In the genomic region with DNA sequence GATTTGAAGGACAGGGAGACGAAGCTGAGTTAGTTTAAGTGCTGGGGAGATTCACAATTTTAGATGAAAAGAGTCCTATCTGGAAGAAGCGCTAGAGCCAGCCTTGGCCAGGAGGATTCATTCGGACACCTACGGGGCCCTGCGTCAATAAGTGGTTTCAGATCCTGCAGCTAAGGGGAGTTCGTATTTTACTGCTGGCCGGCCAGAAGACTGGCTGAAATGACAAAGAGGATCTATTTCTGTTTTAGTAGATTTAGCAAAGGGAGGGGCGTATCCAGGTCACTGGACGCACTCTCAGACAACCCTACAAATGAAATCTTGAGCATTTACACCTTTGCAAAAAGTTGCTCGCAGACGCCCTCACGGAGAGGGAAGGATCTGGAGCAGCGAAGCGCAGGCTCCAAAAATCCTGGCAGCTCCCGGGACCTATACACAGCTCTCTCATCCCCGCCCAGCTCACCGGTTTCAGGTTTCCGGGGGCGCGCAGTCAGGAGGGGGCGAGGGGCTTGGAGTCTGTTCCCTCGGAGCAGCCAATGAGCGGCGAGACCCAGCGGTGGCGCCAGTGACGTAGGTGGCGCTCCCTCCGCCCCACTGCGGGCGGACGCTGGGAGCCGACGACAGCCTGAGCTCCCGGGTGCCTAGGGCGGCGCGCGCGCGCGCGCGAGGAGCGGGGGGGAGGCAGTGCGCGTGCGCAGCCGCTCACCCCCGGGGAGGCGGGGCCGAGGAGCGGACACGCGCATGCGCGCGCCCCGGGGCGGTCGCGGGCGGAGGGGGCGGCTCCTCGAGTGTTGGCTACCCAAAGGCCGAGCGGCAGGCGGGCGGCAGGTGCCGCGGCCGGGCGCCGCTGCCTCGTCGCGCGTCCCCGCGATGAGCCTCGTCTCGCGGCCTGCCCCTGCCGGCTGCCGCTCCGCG, we compare ENCODE assay signal across 8 mouse cellular contexts. TPM values are rescaled to one million over a fixed set of nuclear protein-coding genes. Genes with fewer than 3 reads are reported as not detected.
DNase-seq lines count a peak whose midpoint lies in the region; ATAC-seq and TF ChIP-seq lines count a peak whose summit lies in the region.

A gene (plus strand): TSS at position 809 of the 912 bp plus-strand sequence.

- H3K27me3 ChIP-seq in kidney, embryonic 14.5 days (ENCODE audit: control insufficient read depth, insufficient read depth, low read length): no peaks in the 10 kb centered on the region
- H3K27me3 ChIP-seq in limb, embryonic 15.5 days: no peaks in the 10 kb centered on the region

- peak within 1 kb of the TSS; percentile 80 for H3K4me2 ChIP-seq in kidney, embryonic 14.5 days (replicated peaks; ENCODE audit: low read depth, low read length)
- peak within 1 kb of the TSS; percentile 65 for H3K4me2 ChIP-seq in limb, embryonic 15.5 days

- no peaks in the 10 kb centered on the region for H3K36me3 ChIP-seq in kidney, embryonic 14.5 days (ENCODE audit: control insufficient read depth, insufficient read depth, low read length)
- H3K36me3 ChIP-seq in limb, embryonic 15.5 days: no peaks in the 10 kb centered on the region

- peak; percentile 98 for ATAC-seq in kidney, embryonic 14.5 days (ENCODE audit: low FRiP score, low TSS enrichment)
- peak; percentile 99 for ATAC-seq in limb, embryonic 15.5 days (ENCODE audit: insufficient number of reproducible peaks, low FRiP score, low TSS enrichment, low read depth)

- 1% methylated on average over 66 of the region's 87 CpGs for WGBS in kidney, embryonic 14.5 days
- WGBS in limb, embryonic 15.5 days: under 1% methylated on average over 48 of the region's 87 CpGs

- peak within 1 kb of the TSS; percentile 92 for H3K9ac ChIP-seq in kidney, embryonic 14.5 days (ENCODE audit: low read depth, low read length)
- H3K9ac ChIP-seq in limb, embryonic 15.5 days: peak within 1 kb of the TSS; percentile 75

- H3K27ac ChIP-seq in bone marrow macrophage, adult 2 months (ENCODE audit: insufficient read depth, low read depth, low read length): peak within 1 kb of the TSS; percentile 87
- H3K27ac ChIP-seq in embryonic fibroblast, embryonic 13.5 days (ENCODE audit: insufficient read depth, low read length): peak within 1 kb of the TSS; percentile 56
- H3K27ac ChIP-seq in kidney, embryonic 14.5 days (ENCODE audit: low read depth, low read length): peak within 1 kb of the TSS; percentile 75
- H3K27ac ChIP-seq in limb, embryonic 15.5 days: peak within 1 kb of the TSS; percentile 90

- TF ChIP-seq CTCF in bone marrow macrophage, adult 2 months (IDR thresholded peaks at IDR 0.05; ENCODE audit: low read depth, low read length): no peak
- no peak for TF ChIP-seq CTCF in embryonic fibroblast, embryonic 13.5 days (IDR thresholded peaks at IDR 0.05; ENCODE audit: borderline replicate concordance, insufficient read depth, low read length)

- H3K4me1 ChIP-seq in bone marrow macrophage, adult 2 months (ENCODE audit: control insufficient read depth, insufficient read depth, low read length): peaks cover 37% of the 10 kb centered on the region
- H3K4me1 ChIP-seq in embryonic fibroblast, embryonic 13.5 days (ENCODE audit: control insufficient read depth, insufficient read depth, low read length): no peaks in the 10 kb centered on the region
- H3K4me1 ChIP-seq in kidney, embryonic 14.5 days (ENCODE audit: control insufficient read depth, insufficient read depth, low read length): no peaks in the 10 kb centered on the region
- 0 out of 2 replicates have a peak, but pooled peaks cover 8% of the 10 kb centered on the region for H3K4me1 ChIP-seq in limb, embryonic 15.5 days

- no peak for TF ChIP-seq POLR2A in bone marrow macrophage, adult 2 months (IDR thresholded peaks at IDR 0.05; ENCODE audit: borderline replicate concordance, low read depth, low read length)
- peak; percentile 95 for TF ChIP-seq POLR2A in embryonic fibroblast, embryonic 13.5 days (IDR thresholded peaks at IDR 0.05; ENCODE audit: low read depth, low read length)

- DNase-seq in A20 (ENCODE audit: low read depth, low spot score): peak; percentile 98
- DNase-seq in heart, adult 9 months (ENCODE audit: low spot score in 2 of 2): peak; percentile 97 to 98
- DNase-seq in monocyte, adult 2 months (ENCODE audit: low read depth in 1 of 2, low spot score in 2 of 2): peak; percentile 68 to 86
- peak; percentile 96 to 97 for DNase-seq in spleen, postnatal 36 days (ENCODE audit: low spot score in 2 of 2)

- H3K4me3 ChIP-seq in bone marrow macrophage, adult 2 months (ENCODE audit: insufficient read depth, low read length): peak within 1 kb of the TSS; percentile 93
- peak within 1 kb of the TSS; percentile 98 for H3K4me3 ChIP-seq in embryonic fibroblast, embryonic 13.5 days (ENCODE audit: insufficient read depth, low read length)
- peak within 1 kb of the TSS; percentile 87 for H3K4me3 ChIP-seq in kidney, embryonic 14.5 days (ENCODE audit: low read length)
- peak within 1 kb of the TSS; percentile 88 for H3K4me3 ChIP-seq in limb, embryonic 15.5 days

- H3K9me3 ChIP-seq in kidney, embryonic 14.5 days (ENCODE audit: control insufficient read depth, low read length): no peaks in the 10 kb centered on the region
- H3K9me3 ChIP-seq in limb, embryonic 15.5 days: no peaks in the 10 kb centered on the region

RNA-seq across cellular contexts. Expression of the gene that starts here (rescaled TPM):
- 26.6 and 27.5 TPM in 2 replicates for polyA plus RNA-seq in bone marrow macrophage, adult 2 months (2012; ENCODE audit: insufficient read depth, insufficient read length, missing spikeins)
- 4.9 and 5.6 TPM in 2 replicates for polyA plus RNA-seq in embryonic fibroblast, embryonic 13.5 days (2011; ENCODE audit: insufficient read length, low read depth, missing spikeins)
- polyA plus RNA-seq in kidney, embryonic 14.5 days (2014; fragmentation: Nextera tagmentation; extraction: Ambion mirVana): 7.6 and 13.6 TPM in 2 replicates
- 11.9 and 12.1 TPM in 2 replicates for polyA plus RNA-seq in limb, embryonic 15.5 days (2015; fragmentation: Nextera tagmentation; extraction: Ambion mirVana)

Comparison
In these comparisons a context has a peak if more than half of its experiments do, and no peak if none do; other contexts are left out.
1. Peak in every context shown above with its lines: DNase-seq, ATAC-seq, H3K4me3 ChIP-seq and H3K27ac ChIP-seq.